Mouse (Mus musculus): ENCODE results near the gene Cox14.
"Not testable (repeated sequence)": the region's sequence is repeated elsewhere in the genome, so short reads cannot be mapped to it uniquely, and the experiment has no call there.

The Cox14 gene

DNA sequence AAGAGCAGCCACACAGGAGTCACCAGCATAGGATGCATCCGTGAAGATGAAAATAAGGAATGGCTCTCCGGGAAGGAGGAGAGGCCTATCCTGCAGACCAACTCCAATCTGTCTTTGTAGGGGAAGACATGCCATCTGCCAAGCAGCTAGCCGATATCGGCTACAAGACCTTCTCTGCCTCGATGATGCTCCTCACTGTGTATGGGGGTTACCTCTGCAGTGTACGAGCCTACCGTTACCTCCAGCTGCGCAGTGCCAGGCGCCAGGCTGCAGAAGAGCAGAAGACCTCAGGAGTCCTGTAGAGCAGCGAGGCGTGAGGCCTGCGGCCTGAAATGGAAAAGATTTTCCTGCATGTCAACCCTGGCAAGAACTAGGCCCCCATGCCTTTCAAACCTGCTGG is 2.1 kb downstream of the Cox14 start:
- no peak for DNase-seq

DNA sequence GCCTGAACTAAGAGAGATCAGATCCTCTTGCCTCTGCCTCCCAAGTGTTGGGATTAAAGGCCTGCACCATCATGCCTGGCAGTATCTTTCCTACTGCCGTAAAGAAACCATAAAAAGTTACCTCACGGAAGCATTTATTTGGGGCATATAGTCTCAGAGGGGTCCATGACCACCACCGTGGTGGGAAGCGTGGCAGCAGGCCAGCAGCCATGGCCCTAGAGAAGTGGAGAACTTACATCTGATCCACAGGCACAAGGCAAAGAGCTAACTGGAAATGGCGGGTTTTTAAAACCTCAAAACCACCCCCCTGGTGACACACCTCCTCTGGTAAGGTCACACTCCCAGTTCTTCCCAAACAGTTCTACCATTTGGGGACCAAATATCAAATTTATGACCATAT is 2.8 kb downstream of the Cox14 start:
- DNase-seq, result no peak

DNA sequence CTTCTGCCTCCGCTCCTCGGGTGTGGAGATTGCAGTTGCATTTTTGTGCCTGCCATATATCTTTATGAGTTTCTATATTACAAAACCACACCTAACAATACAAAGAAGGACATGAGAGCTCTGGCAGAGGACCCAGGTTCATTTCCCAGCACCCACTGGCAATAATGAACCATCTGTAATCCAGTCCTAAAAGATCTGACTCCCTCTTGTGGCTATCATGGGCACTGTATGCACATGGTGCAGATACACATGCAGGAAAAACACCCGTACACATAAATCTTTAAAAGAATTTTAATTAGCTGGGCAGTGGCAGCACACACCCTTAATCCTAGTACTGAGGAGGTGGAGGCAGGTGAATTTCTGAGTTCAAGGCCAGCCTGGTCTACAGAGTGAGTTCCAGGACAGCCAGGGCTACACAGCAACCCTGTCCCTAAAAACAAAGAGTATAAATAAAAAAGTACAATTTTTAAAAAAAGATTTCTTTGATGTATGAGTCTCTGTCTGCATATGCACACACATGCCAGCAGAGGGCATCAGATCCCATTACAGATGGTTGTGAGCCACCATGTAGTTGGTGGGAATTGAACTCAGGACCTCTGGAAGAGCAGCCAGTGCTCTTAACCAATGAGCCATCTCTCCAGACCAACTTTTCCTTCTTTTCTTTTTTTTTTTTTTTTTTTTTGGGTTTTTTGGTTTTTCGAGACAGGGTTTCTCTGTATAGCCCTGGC is 3.8 kb downstream of the Cox14 start:
- DNase-seq, result no peak

DNA sequence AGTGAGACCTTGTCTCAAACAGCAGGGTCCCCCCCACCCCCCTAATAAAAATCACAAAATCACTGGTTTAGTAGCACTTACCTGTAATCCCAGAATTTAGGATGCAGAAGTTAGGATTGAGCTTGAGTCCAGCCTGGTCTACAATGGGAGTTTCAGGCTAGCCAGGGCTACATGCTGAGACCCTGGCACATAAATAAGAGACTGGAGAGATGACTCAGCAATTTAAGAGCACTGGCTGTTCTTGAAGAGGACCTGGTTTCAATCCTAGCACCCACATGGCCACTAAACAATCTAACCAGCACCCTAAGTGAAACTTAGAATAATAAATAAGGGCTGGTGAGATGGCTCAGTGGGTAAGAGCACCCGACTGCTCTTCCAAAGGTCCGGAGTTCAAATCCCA is 5.7 kb downstream of the Cox14 start:
- DNase-seq, result no peak

GRCm38 (mm10) chr15:99731678-99732077 is 6.3 kb downstream of the Cox14 start:
- no peak for DNase-seq

GRCm38 (mm10) chr15:99733186-99733585 is 7.8 kb downstream of the Cox14 start:
- no peak for DNase-seq

DNA sequence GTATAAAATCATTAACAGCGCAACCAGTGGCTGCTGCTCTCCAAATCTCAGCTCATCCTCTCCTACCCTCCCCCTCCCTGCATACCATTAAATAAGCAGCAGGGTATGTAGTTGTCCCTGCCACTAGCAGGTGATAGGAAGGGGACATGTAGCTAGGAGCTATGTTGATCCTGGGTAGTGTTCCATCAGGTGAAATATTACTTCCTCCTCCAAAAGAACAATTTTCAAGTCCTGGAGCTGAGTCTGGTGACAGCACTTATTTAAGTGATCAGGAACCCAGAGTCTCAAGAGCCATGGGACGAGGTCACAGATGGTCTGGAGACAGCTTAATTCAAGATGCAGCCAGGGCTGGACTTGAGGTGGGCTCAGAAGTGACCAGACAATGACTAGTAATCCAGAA is 10.2 kb downstream of the Cox14 start:
- DNase-seq, result peak; percentile 100

DNA sequence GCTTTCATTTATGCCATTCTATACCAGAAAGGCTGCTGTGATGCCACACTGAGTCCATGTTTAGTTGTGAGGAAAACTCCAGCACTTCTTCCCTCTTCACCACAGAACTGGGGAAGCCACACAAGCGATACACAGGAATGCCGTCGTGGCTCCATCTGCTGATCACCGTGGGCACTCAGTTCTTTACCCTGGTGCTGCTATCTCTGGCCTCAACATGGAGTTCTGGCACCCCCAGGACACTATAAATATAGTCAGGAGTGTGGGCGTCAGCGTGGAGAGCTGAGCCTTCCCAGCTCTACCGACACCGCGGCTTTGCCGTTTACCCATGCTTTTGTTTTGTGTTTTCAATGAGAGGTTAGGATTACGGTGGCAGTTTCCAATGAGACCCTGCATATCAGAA is 11.3 kb downstream of the Cox14 start:
- DNase-seq, result no peak

GRCm38 (mm10) chr15:99740229-99740628 is 14.8 kb downstream of the Cox14 start:
- no peak for DNase-seq

GRCm38 (mm10) chr15:99754204-99754603 is 28.8 kb downstream of the Cox14 start:
- no peak for DNase-seq

DNA sequence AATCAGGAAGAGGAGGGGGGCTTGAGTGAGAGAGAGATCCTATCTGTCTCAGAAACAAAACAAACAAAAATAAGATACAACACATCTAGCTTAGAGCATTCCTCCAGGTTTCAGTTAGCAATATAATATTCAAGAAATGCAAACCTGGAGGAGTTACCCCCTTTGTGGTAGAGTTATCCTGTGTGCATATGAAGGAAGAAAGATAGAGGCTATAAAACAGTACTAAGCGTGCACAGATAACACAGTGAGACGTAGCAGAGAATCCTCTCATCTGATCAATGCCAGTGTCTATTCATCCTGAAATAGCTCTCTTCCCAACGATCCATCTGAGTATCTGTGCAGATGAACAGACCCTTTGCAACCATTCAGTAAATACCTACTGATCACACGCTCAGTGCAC is 42.0 kb downstream of the Cox14 start:
- no peak for DNase-seq

DNA sequence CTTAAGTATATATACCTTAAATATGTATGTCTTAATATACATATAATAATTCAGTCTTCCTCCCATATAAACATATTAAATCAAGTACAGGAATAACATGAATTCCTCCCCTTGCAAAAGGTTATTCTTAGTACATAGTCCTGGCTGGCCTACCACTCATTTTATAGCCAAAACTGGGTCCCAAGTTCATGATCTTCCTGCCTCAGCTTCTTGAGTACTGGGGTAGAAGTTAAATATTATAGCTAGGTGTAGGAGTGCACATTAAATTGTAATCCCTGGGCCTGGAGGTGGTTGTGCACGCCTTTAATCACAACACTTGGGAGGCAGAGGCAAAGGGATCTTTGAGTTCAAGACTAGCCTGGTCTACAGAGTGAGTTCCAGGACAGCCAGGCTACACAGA is 43.3 kb downstream of the Cox14 start:
- DNase-seq, result no peak

GRCm38 (mm10) chr15:99771004-99771500 is 45.6 kb downstream of the Cox14 start:
- DNase-seq, result no peak

- DNase-seq, result no peak
Observed at GRCm38 (mm10) chr15:99771601-99772276, 46.3 kb downstream of the Cox14 start.

DNA sequence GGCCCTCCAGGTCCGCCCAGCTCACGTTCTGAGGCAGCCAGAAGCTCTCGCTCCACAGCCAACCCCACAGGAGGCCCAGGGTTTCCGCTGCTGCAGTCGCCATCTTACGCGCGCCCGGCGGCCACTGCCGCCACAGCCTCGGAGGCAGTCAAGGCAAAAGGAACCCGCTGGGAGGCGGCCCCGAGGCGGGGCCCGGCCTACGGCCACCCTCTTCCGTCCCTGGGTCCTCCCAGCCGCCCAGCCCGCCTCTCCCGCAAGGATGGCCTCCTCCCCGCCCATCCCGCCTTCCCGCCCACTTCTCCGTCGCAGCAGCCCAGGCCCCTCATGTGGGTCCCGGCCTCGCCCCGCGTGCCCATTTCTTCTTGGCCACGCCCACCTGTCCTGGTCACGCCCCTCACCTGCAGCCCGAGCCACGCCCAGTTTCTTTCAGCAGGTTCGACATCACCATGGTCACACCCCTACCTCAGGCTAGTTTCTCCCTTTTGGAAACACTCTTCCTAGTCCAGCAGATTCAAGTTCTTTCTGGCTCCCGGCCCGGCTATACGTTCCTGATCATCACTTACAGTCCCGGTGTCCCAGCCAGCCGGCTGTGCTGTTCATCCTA is 47.0 kb downstream of the Cox14 start:
- peak; percentile 87 to 90 for DNase-seq

- not testable (repeated sequence) for DNase-seq
Observed at GRCm38 (mm10) chr15:99772881-99772924, 47.3 kb downstream of the Cox14 start, which contains the start of gene Cers5. Gene Cers5, minus strand, starts transcription at chr15:99772885.

- DNase-seq, result no peak
Observed at GRCm38 (mm10) chr15:99772925-99773324, 47.5 kb downstream of the Cox14 start.
